Mouse (Mus musculus): ENCODE measurements around the gene Olfr1281.
"Not testable (repeated sequence)": the region's sequence is repeated elsewhere in the genome, so short reads cannot be mapped to it uniquely, and the experiment has no call there.

Gene Olfr1281

GRCm38 (mm10) chr2:111326220-111326619 lies at the start of gene Olfr1281:
Gene Olfr1281 (plus strand): TSS chr2:111326520.
- DNase-seq (ENCODE audit: low spot score in 2 of 2): no peak

GRCm38 (mm10) chr2:111289836-111290235 lies 36.5 kb upstream of the Olfr1281 start, which contains the start of gene Olfr1278:
Gene Olfr1278 (plus strand): TSS chr2:111290136.
- no peak for DNase-seq (ENCODE audit: low spot score in 2 of 2)

GRCm38 (mm10) chr2:111298541-111298940 lies 27.8 kb upstream of the Olfr1281 start:
- DNase-seq (ENCODE audit: low spot score in 2 of 2): no peak

GRCm38 (mm10) chr2:111300374-111300773 lies 25.9 kb upstream of the Olfr1281 start, which contains the start of gene Olfr1279:
Gene Olfr1279 (plus strand): TSS chr2:111300635.
- no peak for DNase-seq (ENCODE audit: low spot score in 2 of 2)

GRCm38 (mm10) chr2:111313717-111314116 lies 12.6 kb upstream of the Olfr1281 start, which contains the start of gene Olfr1280:
Gene Olfr1280 (plus strand): TSS chr2:111314017.
- no peak for DNase-seq (ENCODE audit: low spot score in 2 of 2)

GRCm38 (mm10) chr2:111333721-111334120 lies 7.4 kb downstream of the Olfr1281 start:
- not testable (repeated sequence) for DNase-seq (ENCODE audit: low spot score in 2 of 2)

- no peak for DNase-seq (ENCODE audit: low spot score in 2 of 2)
Observed at GRCm38 (mm10) chr2:111335976-111336375, 9.7 kb downstream of the Olfr1281 start, which contains the start of gene Olfr1282. Gene Olfr1282 (minus strand): TSS chr2:111336076.

- no peak for DNase-seq (ENCODE audit: low spot score in 2 of 2)
Observed at GRCm38 (mm10) chr2:111366490-111366889, 40.2 kb downstream of the Olfr1281 start, which contains the start of gene Olfr1283. Gene Olfr1283 (plus strand): TSS chr2:111366790.

GRCm38 (mm10) chr2:111375222-111375621 lies 48.9 kb downstream of the Olfr1281 start, which contains the start of gene Olfr1284:
Gene Olfr1284 (plus strand): TSS chr2:111375522.
- DNase-seq (ENCODE audit: low spot score in 2 of 2): no peak

Data from spleen, postnatal 10 days (tissue).